In the genomic region with DNA sequence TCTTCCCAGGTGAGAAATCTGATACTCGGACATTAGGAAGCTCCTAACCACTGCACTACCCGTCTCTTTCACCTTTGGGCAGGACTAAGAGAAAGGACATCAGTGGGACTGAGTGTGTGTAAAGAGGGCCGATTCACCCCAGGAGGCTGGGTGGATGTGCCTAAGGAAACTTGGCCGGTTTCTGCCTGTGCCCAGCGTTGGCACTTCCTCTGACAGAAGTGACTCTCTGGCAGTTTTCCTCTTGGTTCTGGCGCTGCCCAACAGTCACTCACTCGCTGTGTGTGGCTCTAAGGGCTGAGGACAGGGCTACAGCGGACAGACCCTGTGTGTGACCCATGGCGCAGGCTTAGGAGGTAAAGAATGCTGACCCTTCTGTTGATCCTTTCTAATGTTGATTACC, we compare ENCODE assay signal across 24 mouse cellular contexts. TPM values are rescaled to one million over a fixed set of nuclear protein-coding genes. Genes with fewer than 3 reads are reported as not detected.
DNase-seq lines count a peak whose midpoint lies in the region; ATAC-seq and TF ChIP-seq lines count a peak whose summit lies in the region.
"Had no signal": no experiment of that assay in that cellular context is flagged by ENCODE, and none has a peak within 500 bp of the region (broad histone marks: within the 10 kb centered on the region; RNA-seq: fewer than 3 reads in every experiment).

No protein-coding gene starts in this region.

- H3K4me3 ChIP-seq in forebrain, embryonic 12.5 days (replicated peaks): no peak overlapping the region
- no peak overlapping the region for H3K4me3 ChIP-seq in forebrain, embryonic 14.5 days (ENCODE audit: low read depth, low read length)
- no peak overlapping the region for H3K4me3 ChIP-seq in hindbrain, embryonic 16.5 days (ENCODE audit: low read length)
- no peak overlapping the region for H3K4me3 ChIP-seq in hindbrain, embryonic 10.5 days
- H3K4me3 ChIP-seq in liver, postnatal 0 days (ENCODE audit: low read depth, low read length): no peak overlapping the region
- H3K4me3 ChIP-seq: heart, embryonic 15.5 days; layer of hippocampus, adult 2 months; limb, embryonic 12.5 days had no signal

- no peak for TF ChIP-seq EP300 in liver, postnatal 0 days (IDR thresholded peaks at IDR 0.05; ENCODE audit: low read depth)

- ATAC-seq in forebrain, embryonic 12.5 days (ENCODE audit: low FRiP score): no peak
- ATAC-seq in forebrain, embryonic 14.5 days: no peak
- peak; percentile 42; the same call in 1 of the 2 replicates for ATAC-seq in hindbrain, embryonic 16.5 days
- ATAC-seq in liver, postnatal 0 days: no peak
- ATAC-seq: intestine, postnatal 0 days; Patski had no signal

- WGBS in forebrain, embryonic 12.5 days: 9% methylated on average over 9 of the region's 9 CpGs
- WGBS in forebrain, embryonic 14.5 days: 10% methylated on average over 9 of the region's 9 CpGs
- WGBS in hindbrain, embryonic 16.5 days: 19% methylated on average over 9 of the region's 9 CpGs
- WGBS in hindbrain, embryonic 10.5 days: 13% methylated on average over 9 of the region's 9 CpGs
- WGBS in liver, postnatal 0 days (ENCODE audit: insufficient replicate concordance): 20% methylated on average over 9 of the region's 9 CpGs

- peaks cover 87% of the 10 kb centered on the region for H3K27me3 ChIP-seq in forebrain, embryonic 12.5 days
- 0 out of 2 replicates have a peak, but pooled peaks cover 8% of the 10 kb centered on the region for H3K27me3 ChIP-seq in forebrain, embryonic 14.5 days (replicated peaks; ENCODE audit: control insufficient read depth, insufficient read depth, low read length)
- peaks cover 74% of the 10 kb centered on the region for H3K27me3 ChIP-seq in hindbrain, embryonic 16.5 days (replicated peaks; ENCODE audit: control insufficient read depth, insufficient read depth, low read length)
- H3K27me3 ChIP-seq in hindbrain, embryonic 10.5 days (ENCODE audit: insufficient read depth, poor library complexity, severe bottlenecking): peaks cover 100% of the 10 kb centered on the region
- H3K27me3 ChIP-seq in liver, postnatal 0 days (ENCODE audit: insufficient read depth, low read length): peaks cover 35% of the 10 kb centered on the region
- H3K27me3 ChIP-seq: CH12.LX, Patski had no signal

- H3K27ac ChIP-seq in forebrain, embryonic 12.5 days: 0 out of 2 replicates have a peak overlapping the region, but pooled peaks have one; percentile 47
- no peak overlapping the region for H3K27ac ChIP-seq in forebrain, embryonic 14.5 days (ENCODE audit: low read depth, low read length)
- no peak overlapping the region for H3K27ac ChIP-seq in hindbrain, embryonic 16.5 days (ENCODE audit: low read depth, low read length)
- H3K27ac ChIP-seq in hindbrain, embryonic 10.5 days: no peak overlapping the region
- H3K27ac ChIP-seq in liver, postnatal 0 days (ENCODE audit: low read depth): no peak overlapping the region
- H3K27ac ChIP-seq: heart, embryonic 15.5 days; layer of hippocampus, adult 2 months; limb, embryonic 12.5 days; midbrain, embryonic 10.5 days had no signal

- intact Hi-C loops in heart, postnatal 25 days (cut with DNase I): no loop called here

- no peak for DNase-seq in forebrain, embryonic 14.5 days (ENCODE audit: low spot score)
- DNase-seq in heart, adult 18-20 months: peak; percentile 60 to 64
- DNase-seq in heart, postnatal 25 days (ENCODE audit: low spot score): no peak
- no peak for DNase-seq in hindbrain, embryonic 10.5 days (ENCODE audit: low spot score)
- no peak for DNase-seq in liver, postnatal 0 days
- DNase-seq: B cell, adult 2 months; cerebellum, adult 18-20 months; gastrocnemius, postnatal 25 days; kidney, postnatal 25 days; lung, adult 18-20 months; lung, postnatal 10 days; thymus, adult 18-20 months; thymus, postnatal 36 days had no signal

- peak overlapping the region; percentile 53 for H3K4me2 ChIP-seq in forebrain, embryonic 12.5 days
- no peak overlapping the region for H3K4me2 ChIP-seq in forebrain, embryonic 14.5 days (ENCODE audit: low read length)
- H3K4me2 ChIP-seq in hindbrain, embryonic 16.5 days (ENCODE audit: low read length): no peak overlapping the region
- no peak overlapping the region for H3K4me2 ChIP-seq in liver, postnatal 0 days (ENCODE audit: low read depth, low read length)
- H3K4me2 ChIP-seq: liver, embryonic 11.5 days had no signal

- H3K36me3 ChIP-seq in forebrain, embryonic 12.5 days (replicated peaks): no peaks in the 10 kb centered on the region
- H3K36me3 ChIP-seq in forebrain, embryonic 14.5 days (ENCODE audit: control insufficient read depth, insufficient read depth, low read length): no peaks in the 10 kb centered on the region
- H3K36me3 ChIP-seq in hindbrain, embryonic 16.5 days (ENCODE audit: control insufficient read depth, insufficient read depth, low read length): no peaks in the 10 kb centered on the region
- H3K36me3 ChIP-seq in hindbrain, embryonic 10.5 days: no peaks in the 10 kb centered on the region
- H3K36me3 ChIP-seq in liver, postnatal 0 days (replicated peaks; ENCODE audit: insufficient read depth, low read length): no peaks in the 10 kb centered on the region
- H3K36me3 ChIP-seq: G1E; heart, embryonic 15.5 days; limb, embryonic 12.5 days; midbrain, embryonic 10.5 days had no signal

- peaks cover 52% of the 10 kb centered on the region for H3K4me1 ChIP-seq in forebrain, embryonic 12.5 days
- H3K4me1 ChIP-seq in forebrain, embryonic 14.5 days (ENCODE audit: control insufficient read depth, insufficient read depth, low read length): peaks cover 28% of the 10 kb centered on the region
- H3K4me1 ChIP-seq in hindbrain, embryonic 16.5 days (ENCODE audit: control insufficient read depth, insufficient read depth, low read depth, low read length): peaks cover 3% of the 10 kb centered on the region
- H3K4me1 ChIP-seq in hindbrain, embryonic 10.5 days (replicated peaks): peaks cover 44% of the 10 kb centered on the region
- H3K4me1 ChIP-seq in liver, postnatal 0 days (ENCODE audit: insufficient read depth): no peaks in the 10 kb centered on the region

- H3K9ac ChIP-seq in forebrain, embryonic 12.5 days: no peak overlapping the region
- no peak overlapping the region for H3K9ac ChIP-seq in forebrain, embryonic 14.5 days (ENCODE audit: low read length)
- H3K9ac ChIP-seq in hindbrain, embryonic 16.5 days (ENCODE audit: low read depth, low read length): no peak overlapping the region
- H3K9ac ChIP-seq in liver, postnatal 0 days (replicated peaks): no peak overlapping the region
- H3K9ac ChIP-seq: limb, embryonic 12.5 days had no signal

- TF ChIP-seq CTCF in liver, postnatal 0 days (IDR thresholded peaks at IDR 0.05; ENCODE audit: low read depth): no peak

- no peaks in the 10 kb centered on the region for H3K9me3 ChIP-seq in forebrain, embryonic 12.5 days
- no peaks in the 10 kb centered on the region for H3K9me3 ChIP-seq in forebrain, embryonic 14.5 days (replicated peaks; ENCODE audit: control insufficient read depth, low read length)
- no peaks in the 10 kb centered on the region for H3K9me3 ChIP-seq in hindbrain, embryonic 16.5 days (ENCODE audit: control insufficient read depth, low read length)
- H3K9me3 ChIP-seq in hindbrain, embryonic 10.5 days: no peaks in the 10 kb centered on the region
- no peaks in the 10 kb centered on the region for H3K9me3 ChIP-seq in liver, postnatal 0 days (ENCODE audit: low read length)
- H3K9me3 ChIP-seq: heart, embryonic 15.5 days; limb, embryonic 12.5 days; midbrain, embryonic 10.5 days had no signal

RNA-seq across cellular contexts. Expression of a gene that starts 8.2 kb away (rescaled TPM):
- 3.2 and 3.5 TPM in 2 replicates for polyA plus RNA-seq in forebrain, embryonic 12.5 days (2016; fragmentation: Nextera tagmentation; extraction: Ambion mirVana)
- polyA plus RNA-seq in forebrain, embryonic 14.5 days (2014; fragmentation: Nextera tagmentation; extraction: Ambion mirVana): 0.39 and 0.59 TPM in 2 replicates
- 100 to 1,000 TPM; 174 to 194 TPM for total RNA-seq in heart, adult 18-20 months (2021)
- 100 to 1,000 TPM; 141 to 144 TPM for total RNA-seq in heart, postnatal 25 days (2021)
- 0.24 and 0.36 TPM in 2 replicates for polyA plus RNA-seq in hindbrain, embryonic 16.5 days (2015; fragmentation: Nextera tagmentation; extraction: Ambion mirVana)
- polyA plus RNA-seq in hindbrain, embryonic 10.5 days (2016; fragmentation: Nextera tagmentation; extraction: Ambion mirVana): 0.55 and 0.93 TPM in 2 replicates
- polyA plus RNA-seq in liver, postnatal 0 days (2015; fragmentation: Nextera tagmentation; extraction: Ambion mirVana): 0.01 TPM in 2 replicates
- polyA plus RNA-seq: G1E had no signal

Comparison
In these comparisons a context has a peak if more than half of its experiments do, and no peak if none do; other contexts are left out.
1. DNase-seq: peak in heart, adult 18-20 months (2 of 2); none in forebrain, embryonic 14.5 days (single experiment), heart, postnatal 25 days (single experiment), hindbrain, embryonic 10.5 days (single experiment) and liver, postnatal 0 days (single experiment).